Mouse (Mus musculus): ENCODE results near the gene Cgref1.

DNA sequence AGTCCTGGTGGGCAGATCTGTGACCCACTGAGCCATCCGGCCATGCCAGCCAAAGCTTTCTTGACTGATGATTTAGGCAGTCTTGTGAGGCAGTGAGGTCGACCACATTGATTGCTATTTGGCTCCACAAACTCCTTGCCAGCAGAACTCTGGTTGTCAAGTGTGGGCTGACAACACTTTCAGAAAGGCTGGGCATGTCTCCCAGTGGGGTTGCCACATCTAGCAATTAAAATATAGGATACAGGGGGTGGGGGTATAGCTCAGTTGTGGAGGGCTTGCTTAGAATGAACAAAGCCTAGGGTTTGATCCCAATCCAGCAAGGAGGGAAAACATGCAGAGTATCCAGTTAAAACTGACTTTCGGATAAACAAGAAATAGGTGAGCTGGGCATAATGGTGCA is 48.7 kb upstream of the Cgref1 start:
- no peak for TF ChIP-seq CTCF (IDR thresholded peaks at IDR 0.05; ENCODE audit: control insufficient read depth, insufficient read depth, insufficient replicate concordance, low read depth, low read length)
- no peak for TF ChIP-seq POLR2A (IDR thresholded peaks at IDR 0.05; ENCODE audit: control insufficient read depth, low read depth, low read length)

All from testis, adult 2 months (tissue).